Mouse (Mus musculus): ENCODE data around the gene Gstt2. TPM values are rescaled to one million over a fixed set of nuclear protein-coding genes. Genes with fewer than 3 reads are reported as not detected.
"Not testable (repeated sequence)": the region's sequence is repeated elsewhere in the genome, so short reads cannot be mapped to it uniquely, and the experiment has no call there.

Gene Gstt2
- total and polyA plus RNA-seq, 2 experiments, result 308 to 830 TPM

DNA sequence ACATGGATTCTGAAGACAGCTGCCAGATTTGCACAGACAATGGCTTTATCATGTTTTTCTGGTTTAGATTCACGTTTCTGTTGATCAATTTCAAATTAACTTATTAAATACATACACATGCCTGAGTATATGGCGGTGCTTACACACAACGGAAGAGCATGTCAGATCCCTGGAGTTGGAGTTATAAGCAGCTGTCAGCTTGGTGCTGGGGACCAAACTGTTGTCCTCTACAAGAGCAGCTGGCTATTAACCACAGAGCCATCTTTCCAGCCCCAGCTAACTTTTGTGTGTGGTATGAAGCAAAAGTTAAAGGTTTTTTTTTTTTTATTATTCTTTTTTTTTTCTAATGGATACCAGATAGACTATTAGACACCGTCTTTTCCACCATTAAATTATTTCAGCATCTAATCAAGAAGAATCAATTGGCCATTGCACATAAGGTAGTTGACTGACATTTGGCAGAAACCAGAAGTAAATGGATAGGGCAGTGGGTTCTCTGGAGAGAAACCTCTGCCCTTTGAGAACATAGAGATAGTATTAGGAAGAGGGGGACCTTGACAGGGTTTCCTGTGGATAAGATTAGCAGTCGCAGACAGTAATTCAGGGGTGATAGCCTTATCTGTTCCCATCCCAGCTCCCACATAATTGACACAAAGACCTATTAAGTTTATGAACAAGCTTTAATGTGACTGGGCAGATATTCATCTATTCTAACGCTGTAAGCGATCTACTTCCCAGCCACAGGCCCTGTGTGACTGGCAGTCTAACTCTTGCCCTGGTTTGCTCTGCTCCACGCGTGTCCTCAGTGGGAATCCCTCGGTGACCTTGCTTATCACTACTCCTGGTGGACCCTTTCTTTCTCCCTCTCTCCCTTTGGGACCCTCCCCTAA, 35.0 kb upstream of the Gstt2 start:
- no peak for DNase-seq (ENCODE audit: extremely low read depth, low read depth, low spot score)
- Histone ChIP-seq H3K4me3 (ENCODE audit: insufficient read depth, low read depth, low read length) (peak overlapping the region; percentile 45; the same call in 1 of the 2 replicates), H3K79me2 (ENCODE audit: control insufficient read depth, insufficient read depth, low read length) (no peaks in the 10 kb centered on the region), H3K27me3 (ENCODE audit: control insufficient read depth, insufficient read depth, low read length) (no peaks in the 10 kb centered on the region), H3K36me3 (ENCODE audit: control insufficient read depth, insufficient read depth, low read length) (no peaks in the 10 kb centered on the region), H3K9ac (ENCODE audit: low read depth, low read length) (peak overlapping the region; percentile 64), H3K4me1 (ENCODE audit: control insufficient read depth, insufficient read depth, low read length) (peaks cover 3% of the 10 kb centered on the region; the same call in 1 of the 2 replicates), H3K27ac (replicated peaks; ENCODE audit: insufficient read depth, low read depth, low read length) (peak overlapping the region; percentile 49)
- no peak for TF ChIP-seq CTCF (IDR thresholded peaks at IDR 0.05; ENCODE audit: low read depth, low read length)
- TF ChIP-seq POLR2A (IDR thresholded peaks at IDR 0.05; ENCODE audit: extremely low read depth, insufficient read depth, low read length), result no peak
- WGBS, result 40% methylated on average over 10 of the region's 10 CpGs

DNA sequence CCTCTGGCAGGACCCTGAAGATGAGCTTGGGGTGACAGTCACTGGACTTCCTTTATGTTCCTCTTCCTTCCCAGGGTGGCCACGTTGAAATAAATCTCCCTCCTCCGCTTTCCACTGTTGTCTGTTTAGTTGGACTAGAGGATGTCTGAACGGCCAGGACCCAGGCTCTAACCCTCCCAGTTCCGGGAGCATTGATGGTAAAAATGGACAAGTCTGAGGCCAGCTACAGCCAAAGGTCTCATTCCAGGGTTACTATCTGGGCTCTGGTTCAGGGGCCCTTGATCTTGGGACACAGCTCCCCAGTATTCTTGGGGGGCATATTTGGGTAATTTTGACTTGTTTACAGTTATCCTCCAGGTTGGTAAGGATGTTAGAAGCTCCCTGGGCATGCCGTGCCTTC, 24.4 kb upstream of the Gstt2 start:
- no peak for DNase-seq (ENCODE audit: extremely low read depth, low read depth, low spot score)
- peaks cover 4% of the 10 kb centered on the region for H3K4me1 ChIP-seq (ENCODE audit: control insufficient read depth, insufficient read depth, low read length)
- no peak overlapping the region for H3K27ac ChIP-seq (replicated peaks; ENCODE audit: insufficient read depth, low read depth, low read length)
- H3K79me2 ChIP-seq (ENCODE audit: control insufficient read depth, insufficient read depth, low read length), result no peaks in the 10 kb centered on the region
- 80% methylated on average over 5 of the region's 5 CpGs for WGBS
- TF ChIP-seq POLR2A (IDR thresholded peaks at IDR 0.05; ENCODE audit: extremely low read depth, insufficient read depth, low read length) (no peak), CTCF (IDR thresholded peaks at IDR 0.05; ENCODE audit: low read depth, low read length) (no peak)
- H3K36me3 ChIP-seq (ENCODE audit: control insufficient read depth, insufficient read depth, low read length), result no peaks in the 10 kb centered on the region
- no peak overlapping the region for H3K9ac ChIP-seq (ENCODE audit: low read depth, low read length)
- no peak overlapping the region for H3K4me3 ChIP-seq (ENCODE audit: insufficient read depth, low read depth, low read length)
- no peaks in the 10 kb centered on the region for H3K27me3 ChIP-seq (ENCODE audit: control insufficient read depth, insufficient read depth, low read length)

DNA sequence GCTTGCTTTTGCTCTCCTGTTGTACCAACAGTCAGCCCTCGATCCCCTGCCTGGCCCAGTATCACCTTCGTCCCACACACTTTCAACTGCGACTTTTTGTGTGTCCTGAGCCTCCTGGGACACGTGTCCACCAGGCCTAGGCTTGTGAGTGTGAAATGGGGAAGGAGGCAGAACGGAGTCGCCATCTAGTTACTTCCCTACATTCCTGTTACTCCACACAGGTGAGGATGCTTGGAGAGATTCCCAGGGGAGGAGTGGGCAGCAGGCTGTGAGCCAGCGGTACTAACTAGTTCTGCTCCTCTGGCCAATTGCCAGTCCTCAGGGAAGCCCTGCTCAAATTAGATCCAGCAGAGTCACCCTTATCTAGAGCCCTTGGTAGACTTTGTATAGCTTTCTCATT, 23.5 kb upstream of the Gstt2 start:
- TF ChIP-seq CTCF (IDR thresholded peaks at IDR 0.05; ENCODE audit: low read depth, low read length) (no peak), POLR2A (IDR thresholded peaks at IDR 0.05; ENCODE audit: extremely low read depth, insufficient read depth, low read length) (no peak)
- Histone ChIP-seq H3K9ac (ENCODE audit: low read depth, low read length) (no peak overlapping the region), H3K79me2 (ENCODE audit: control insufficient read depth, insufficient read depth, low read length) (no peaks in the 10 kb centered on the region), H3K4me1 (ENCODE audit: control insufficient read depth, insufficient read depth, low read length) (peaks cover 4% of the 10 kb centered on the region), H3K27me3 (ENCODE audit: control insufficient read depth, insufficient read depth, low read length) (no peaks in the 10 kb centered on the region), H3K27ac (replicated peaks; ENCODE audit: insufficient read depth, low read depth, low read length) (no peak overlapping the region), H3K36me3 (ENCODE audit: control insufficient read depth, insufficient read depth, low read length) (no peaks in the 10 kb centered on the region), H3K4me3 (ENCODE audit: insufficient read depth, low read depth, low read length) (no peak overlapping the region)
- 63% methylated on average over 7 of the region's 7 CpGs for WGBS
- DNase-seq (ENCODE audit: extremely low read depth, low read depth, low spot score), result no peak

DNA sequence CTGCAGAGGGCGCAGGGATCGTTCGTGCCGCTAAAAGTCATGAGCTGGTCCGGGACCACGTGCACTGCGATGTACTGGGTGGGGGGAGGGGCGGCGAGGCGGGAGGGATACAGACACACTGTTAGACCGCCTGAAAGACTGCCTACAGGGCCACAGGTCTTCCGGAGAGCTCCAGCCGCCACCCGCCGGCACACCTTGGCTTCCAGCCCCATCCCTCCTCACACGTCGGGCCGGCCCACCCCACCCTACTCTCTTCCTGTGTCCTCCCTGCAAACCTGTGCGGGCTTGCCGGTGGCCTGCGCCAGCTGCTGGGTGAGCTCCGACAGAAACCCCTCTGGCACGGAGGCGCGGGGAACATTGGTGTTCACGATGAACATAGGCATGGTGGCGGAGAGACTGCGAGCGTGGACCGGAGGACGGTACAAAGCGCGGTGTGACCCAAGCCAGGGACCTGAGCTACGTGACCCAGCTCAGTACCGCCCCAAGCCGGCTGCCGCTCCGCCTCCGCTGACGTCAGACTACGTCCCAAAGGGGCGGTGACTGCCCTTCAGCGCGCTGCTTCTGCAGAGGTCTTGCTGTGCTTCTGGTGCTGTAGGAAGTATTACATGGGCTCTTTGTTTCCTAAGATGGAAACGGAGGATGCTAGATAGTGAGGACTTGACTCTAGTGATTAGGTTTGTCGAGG, 22.7 kb upstream of the Gstt2 start, which contains the start of gene Mif:
TSS of gene Mif (minus strand) at position 455 of the 685 bp plus-strand sequence.
- Histone ChIP-seq H3K4me3 (ENCODE audit: insufficient read depth, low read depth, low read length) (peak within 1 kb of the TSS; percentile 75), H3K27ac (replicated peaks; ENCODE audit: insufficient read depth, low read depth, low read length) (peak within 1 kb of the TSS; percentile 89), H3K9ac (ENCODE audit: low read depth, low read length) (peak within 1 kb of the TSS; percentile 92)
- not testable (repeated sequence) for H3K4me1 ChIP-seq (ENCODE audit: control insufficient read depth, insufficient read depth, low read length); H3K27me3 ChIP-seq (ENCODE audit: control insufficient read depth, insufficient read depth, low read length); H3K36me3 ChIP-seq (ENCODE audit: control insufficient read depth, insufficient read depth, low read length); H3K79me2 ChIP-seq (ENCODE audit: control insufficient read depth, insufficient read depth, low read length)
- peak; percentile 82 for DNase-seq (ENCODE audit: extremely low read depth, low read depth, low spot score)
- TF ChIP-seq POLR2A (IDR thresholded peaks at IDR 0.05; ENCODE audit: extremely low read depth, insufficient read depth, low read length), result peak; percentile 79; the same call in 1 of the 2 replicates
- under 1% methylated on average over 46 of the region's 46 CpGs for WGBS

DNA sequence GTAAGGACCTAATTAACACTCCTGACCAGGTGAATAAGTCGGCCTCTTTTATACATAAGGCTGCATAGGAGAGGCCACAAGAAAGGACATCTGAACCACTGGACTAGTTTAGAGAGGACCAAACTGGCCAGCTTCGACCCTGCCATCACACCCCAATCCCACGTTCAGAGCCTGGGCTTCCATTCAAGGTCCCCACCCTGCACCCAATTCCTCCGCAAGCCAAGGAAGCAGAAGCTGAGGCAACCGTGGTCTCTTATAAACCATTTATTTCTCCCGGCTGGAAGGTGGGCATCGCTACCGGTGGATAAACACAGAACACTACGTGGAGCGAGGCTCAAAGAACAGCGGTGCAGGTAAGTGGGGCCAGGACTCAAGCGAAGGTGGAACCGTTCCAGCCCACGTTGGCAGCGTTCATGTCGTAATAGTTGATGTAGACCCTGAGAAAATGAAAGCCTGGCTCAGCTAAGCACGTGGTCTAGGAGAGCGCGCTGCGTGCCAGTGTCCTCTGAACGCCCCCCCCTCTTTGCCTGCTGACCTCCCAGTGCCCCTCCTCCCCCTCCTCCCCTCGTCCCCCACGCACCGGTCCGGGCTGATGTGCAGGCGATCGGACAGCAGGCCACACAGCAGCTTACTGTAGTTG, 22.0 kb upstream of the Gstt2 start:
- peak; percentile 29 for DNase-seq (ENCODE audit: extremely low read depth, low read depth, low spot score)

More for the DNA sequence above, 22.0 kb upstream of the Gstt2 start:
- Histone ChIP-seq H3K4me3 (ENCODE audit: insufficient read depth, low read depth, low read length) (peak overlapping the region; percentile 75), H3K36me3 (ENCODE audit: control insufficient read depth, insufficient read depth, low read length) (no peaks in the 10 kb centered on the region), H3K4me1 (ENCODE audit: control insufficient read depth, insufficient read depth, low read length) (peaks cover 4% of the 10 kb centered on the region), H3K9ac (ENCODE audit: low read depth, low read length) (peak overlapping the region; percentile 92), H3K27ac (replicated peaks; ENCODE audit: insufficient read depth, low read depth, low read length) (0 out of 2 replicates have a peak overlapping the region, but pooled peaks have one; percentile 89), H3K79me2 (ENCODE audit: control insufficient read depth, insufficient read depth, low read length) (no peaks in the 10 kb centered on the region), H3K27me3 (ENCODE audit: control insufficient read depth, insufficient read depth, low read length) (no peaks in the 10 kb centered on the region)
- 7% methylated on average over 24 of the region's 27 CpGs for WGBS
- TF ChIP-seq POLR2A (IDR thresholded peaks at IDR 0.05; ENCODE audit: extremely low read depth, insufficient read depth, low read length) (no peak), CTCF (IDR thresholded peaks at IDR 0.05; ENCODE audit: low read depth, low read length) (no peak)
